Mouse (Mus musculus) testis, adult 2 months (tissue): ENCODE measurements around the gene Fgf14.

Source experiments
- CTCF ChIP-seq: fragments of 200-500 bp; IDR thresholded peaks from 2 replicates; pipeline ENCODE4 v1.5.1; 2012; ENCODE audit warnings: low read depth, mild to moderate bottlenecking, inconsistent platforms, low read length, moderate library complexity; ENCODE audit not compliant: control insufficient read depth, insufficient read depth, insufficient replicate concordance
- POLR2A ChIP-seq: fragments of 200-500 bp; IDR thresholded peaks from 2 replicates; pipeline ENCODE4 v1.6.1; 2012; ENCODE audit warnings: low read depth, mild to moderate bottlenecking, inconsistent platforms, low read length, moderate library complexity; ENCODE audit not compliant: control insufficient read depth

DNA sequence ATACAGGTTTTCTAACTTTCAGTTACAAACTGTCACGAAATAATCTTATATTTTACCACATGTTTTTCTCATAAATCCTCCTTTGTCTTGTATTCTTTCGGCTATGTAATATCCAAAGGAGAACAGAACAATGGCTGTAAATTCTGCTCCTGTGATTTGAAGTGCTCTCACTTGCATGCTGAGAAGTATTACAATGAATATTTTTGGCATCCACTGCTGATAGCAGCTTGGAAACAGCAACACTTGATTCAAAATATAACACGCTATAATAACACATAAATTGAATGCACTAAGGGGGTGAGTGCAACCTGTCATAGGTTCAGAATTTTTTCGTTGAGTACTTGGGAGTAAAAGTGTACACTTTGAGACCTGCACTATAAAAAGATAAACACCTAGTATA is 115.4 kb downstream of the Fgf14 start:
- TF ChIP-seq POLR2A (no peak), CTCF (no peak)
